Mouse (Mus musculus) layer of hippocampus, postnatal 36 days (tissue): ENCODE data around the gene Cops3. TPM values are rescaled to one million over a fixed set of nuclear protein-coding genes. Genes with fewer than 3 reads are reported as not detected.
"Not testable (repeated sequence)": the region's sequence is repeated elsewhere in the genome, so short reads cannot be mapped to it uniquely, and the experiment has no call there.

Experiments
- DNase-seq, 2 experiments: peaks; one replicate each; pipeline ENCODE4 v3.0.0; 2022
- total RNA-seq, 2 experiments: library from RNA; stranded (reverse); gene quantifications; 2 replicates each; pipeline ENCODE4 v1.2.3; 2021

Gene Cops3
- 10 to 100 TPM; 75.7 to 80.4 TPM for total RNA-seq

- peak; percentile 92 to 94 for DNase-seq
Observed at GRCm38 (mm10) chr11:59839459-59840126, at the start of gene Cops3. Gene Cops3, minus strand, starts transcription at chr11:59839838.

GRCm38 (mm10) chr11:59888151-59888550 is 48.5 kb upstream of the Cops3 start:
- no peak for DNase-seq

DNA sequence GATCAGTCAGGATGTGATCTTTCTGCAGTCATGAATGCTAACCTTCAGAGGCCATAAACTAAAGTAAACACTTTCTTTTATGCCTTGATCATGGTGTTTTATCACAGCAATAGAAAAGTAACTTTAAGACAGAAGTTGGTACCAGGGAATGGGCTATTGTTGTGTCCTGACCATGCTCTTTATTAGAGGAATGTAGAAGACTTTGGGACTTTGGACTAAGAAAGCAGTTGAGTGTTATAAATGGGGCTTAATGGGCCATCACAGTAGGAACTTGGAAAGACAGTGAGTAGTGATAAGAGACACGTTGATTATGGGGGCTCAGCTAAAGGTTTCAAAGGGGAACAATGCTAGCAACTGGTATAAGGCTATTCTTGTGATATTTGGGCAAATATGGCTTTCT is 47.3 kb upstream of the Cops3 start:
- no peak for DNase-seq

GRCm38 (mm10) chr11:59885217-59885986 is 45.8 kb upstream of the Cops3 start:
- DNase-seq, result peak in 1 of 2 experiments; percentile 24

- DNase-seq, result peak; percentile 75 to 76
Observed at GRCm38 (mm10) chr11:59880031-59880430, 40.4 kb upstream of the Cops3 start.

- DNase-seq, result no peak
Observed at GRCm38 (mm10) chr11:59872124-59872523, 32.5 kb upstream of the Cops3 start.

DNA sequence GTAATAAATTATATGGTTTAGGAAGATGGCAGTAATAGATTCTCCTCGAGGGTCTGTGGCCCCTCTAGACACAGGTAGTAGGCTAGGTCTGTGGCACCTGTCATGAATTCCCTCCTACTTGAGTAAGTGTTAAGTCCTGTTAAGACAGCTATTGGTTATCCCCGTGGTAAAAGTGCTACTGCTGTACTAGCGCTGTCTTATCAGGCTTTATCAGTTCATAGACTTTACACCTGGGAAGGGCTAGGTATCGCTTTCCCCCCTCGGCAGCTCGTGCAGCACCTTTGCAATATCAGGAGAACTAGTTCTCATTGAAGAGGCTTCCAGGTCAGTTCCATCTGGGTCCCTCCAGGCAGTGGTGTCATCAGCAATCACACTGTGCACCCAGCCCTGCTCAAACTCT is 24.7 kb upstream of the Cops3 start:
- DNase-seq, result no peak

DNA sequence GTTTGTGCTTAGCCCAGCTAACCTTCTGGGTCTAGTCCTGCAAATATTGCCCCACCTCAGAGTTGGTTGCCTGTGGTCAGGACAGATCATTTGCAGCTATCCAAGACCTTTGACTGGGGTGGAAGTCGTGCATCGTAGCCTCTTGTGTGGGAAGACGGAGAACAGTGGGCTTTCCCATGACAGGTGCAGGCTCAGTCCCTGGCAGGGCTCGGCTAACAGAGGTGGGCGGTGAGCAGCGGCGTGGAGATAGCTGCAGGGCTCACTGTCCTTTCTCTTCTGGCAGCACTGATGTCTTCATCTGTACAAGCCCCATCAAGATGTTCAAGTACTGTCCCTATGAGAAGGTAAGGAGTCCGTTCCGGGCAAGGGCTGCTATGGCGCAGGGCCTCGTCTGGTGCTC is 20.8 kb upstream of the Cops3 start:
- DNase-seq, result no peak

DNA sequence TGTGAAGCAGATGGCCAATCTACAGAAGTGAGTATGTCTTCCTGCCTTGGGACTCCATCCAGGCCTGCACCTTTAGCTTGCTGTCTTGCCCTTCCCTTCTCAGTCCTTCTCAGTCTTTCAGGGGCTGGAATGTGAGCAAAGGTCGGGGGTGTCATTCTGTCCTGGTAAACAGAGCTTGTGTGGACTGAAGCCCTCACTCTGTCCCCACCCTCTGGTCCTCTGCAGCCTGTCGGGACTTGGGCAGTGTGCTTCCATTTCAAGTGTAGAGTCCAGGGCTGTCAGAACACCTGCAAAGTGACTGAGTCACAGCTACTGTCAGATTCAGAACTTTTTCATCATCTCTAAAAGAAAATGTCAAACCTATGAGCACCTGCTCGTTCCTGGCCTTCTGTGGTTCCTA is 13.2 kb upstream of the Cops3 start:
- DNase-seq, result no peak

GRCm38 (mm10) chr11:59847891-59848884 is 8.6 kb upstream of the Cops3 start:
- peak; percentile 79 to 80 for DNase-seq

GRCm38 (mm10) chr11:59847131-59847530 is 7.5 kb upstream of the Cops3 start:
- peak in 1 of 2 experiments; percentile 27 for DNase-seq

- no peak for DNase-seq
Observed at GRCm38 (mm10) chr11:59846311-59846710, 6.7 kb upstream of the Cops3 start.

- peak; percentile 93 to 94 for DNase-seq
Observed at GRCm38 (mm10) chr11:59839008-59839458, 605 bp downstream of the Cops3 start, which contains the start of gene Nt5m. Gene Nt5m, plus strand, starts transcription at chr11:59839447.

GRCm38 (mm10) chr11:59838426-59838825 is 1.2 kb downstream of the Cops3 start:
- DNase-seq, result no peak

GRCm38 (mm10) chr11:59837789-59838188 is 1.8 kb downstream of the Cops3 start:
- not testable (repeated sequence) for DNase-seq

DNA sequence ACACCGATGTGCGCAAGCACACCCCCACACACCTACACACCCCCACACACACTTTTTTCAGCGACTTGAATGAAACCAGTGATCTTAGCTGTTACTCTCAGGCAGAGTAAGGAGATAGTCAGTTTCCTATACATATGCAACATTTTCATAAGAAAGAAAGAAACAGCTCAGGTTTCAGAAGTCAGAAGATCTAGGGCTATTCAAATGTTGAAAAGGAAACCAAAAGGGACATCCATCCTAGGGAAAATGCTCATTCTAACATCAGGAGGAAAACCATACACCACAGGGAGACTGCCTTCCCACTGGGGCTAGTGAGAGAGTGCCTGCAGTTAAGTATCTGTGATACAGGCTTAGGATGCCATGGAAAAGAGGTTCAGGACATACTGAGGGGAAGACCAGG is 18.0 kb downstream of the Cops3 start:
- DNase-seq, result no peak

- no peak for DNase-seq
Observed at GRCm38 (mm10) chr11:59817916-59818315, 21.7 kb downstream of the Cops3 start.

DNA sequence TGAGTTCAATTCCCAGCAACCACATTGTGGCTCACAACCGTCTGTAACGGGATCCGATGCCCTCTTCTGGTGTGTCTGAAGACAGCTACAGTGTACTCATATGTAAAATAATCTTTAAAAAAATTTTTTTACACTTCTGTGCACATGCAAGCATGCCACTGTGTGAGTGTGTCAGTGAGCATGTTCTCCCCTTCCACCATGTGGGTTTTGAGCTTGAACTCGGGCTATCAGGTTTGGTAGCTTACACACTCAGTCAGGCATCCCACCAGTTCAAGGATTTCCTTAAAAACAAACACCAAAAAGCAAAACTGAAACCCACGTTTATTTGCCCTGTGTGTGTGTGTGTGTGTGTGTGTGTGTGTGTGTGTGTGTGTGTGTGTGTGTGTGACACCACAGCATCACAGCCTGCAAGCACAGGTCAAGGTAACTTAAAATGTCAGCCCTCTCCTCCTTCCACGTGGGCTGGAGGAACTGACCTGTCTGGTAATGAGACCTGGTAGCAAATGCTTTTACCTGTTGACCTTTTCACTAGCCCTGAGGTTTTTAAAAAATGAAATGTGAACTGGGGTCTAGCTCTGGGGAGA is 24.1 kb downstream of the Cops3 start:
- no peak for DNase-seq

- no peak for DNase-seq
Observed at GRCm38 (mm10) chr11:59814936-59815335, 24.7 kb downstream of the Cops3 start.

DNA sequence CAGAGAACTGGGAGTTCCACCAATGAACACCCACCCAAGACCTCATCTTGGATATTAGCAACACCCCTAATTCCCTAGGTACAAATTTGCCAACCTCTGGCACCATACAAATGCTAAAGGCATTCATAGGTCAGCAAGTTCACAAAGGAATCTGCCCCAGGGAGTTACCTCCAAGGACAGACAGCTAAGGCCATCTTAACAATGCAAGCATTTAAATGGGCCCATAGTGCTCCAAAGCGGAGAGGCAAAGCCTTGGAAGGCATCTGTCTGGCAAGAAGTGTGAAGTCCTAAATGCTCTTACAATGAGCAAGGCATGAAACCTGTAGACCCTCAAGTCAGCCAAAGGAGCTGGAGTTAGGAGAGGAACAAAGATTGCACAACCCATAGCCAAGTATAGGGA is 25.3 kb downstream of the Cops3 start:
- DNase-seq, result no peak

- DNase-seq, result no peak
Observed at GRCm38 (mm10) chr11:59813276-59813675, 26.4 kb downstream of the Cops3 start.

- no peak for DNase-seq
Observed at GRCm38 (mm10) chr11:59811211-59811610, 28.4 kb downstream of the Cops3 start.
